In the genomic region with DNA sequence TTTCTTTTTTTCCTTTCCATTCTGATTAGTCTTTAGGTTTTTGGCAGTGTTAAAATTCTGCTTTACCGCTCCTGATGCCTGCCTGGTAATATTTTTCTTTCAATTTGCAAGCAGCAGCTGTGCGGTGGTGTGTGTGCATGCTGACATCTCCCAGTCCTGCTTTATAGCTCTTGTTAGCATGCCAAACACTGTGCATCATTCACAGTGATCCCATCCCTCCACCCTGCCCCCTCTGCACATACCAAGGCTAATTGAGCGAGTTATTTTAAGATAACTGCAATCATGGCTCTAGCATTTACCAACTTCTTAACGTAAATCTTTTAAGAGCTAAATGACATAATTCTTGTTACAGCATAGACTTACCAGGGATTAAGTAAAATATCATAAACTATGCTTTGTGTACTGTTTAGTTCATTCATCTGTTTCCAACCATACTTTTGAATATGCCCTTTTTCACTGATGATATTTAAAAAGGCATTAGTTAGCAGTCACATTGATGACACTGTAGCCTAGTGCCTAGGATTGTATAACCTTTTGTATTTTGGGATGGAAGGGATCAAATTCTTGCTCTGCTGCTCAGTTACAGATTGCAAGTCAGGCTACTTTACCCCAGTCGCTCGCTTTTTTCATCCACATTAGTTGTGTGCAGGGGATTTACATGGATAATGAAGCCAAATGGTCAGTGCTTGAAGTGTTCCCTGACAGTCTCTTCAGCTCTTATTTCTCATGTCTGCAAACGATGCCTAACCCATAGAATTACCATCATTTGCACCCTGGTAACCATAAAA, we compare ENCODE assay signal across 8 mouse cellular contexts.
DNase-seq lines count a peak whose midpoint lies in the region; ATAC-seq and TF ChIP-seq lines count a peak whose summit lies in the region.

No protein-coding gene starts in this region.

- peak overlapping the region; percentile 42 for H3K4me2 ChIP-seq in heart, embryonic 13.5 days
- no peak overlapping the region for H3K4me2 ChIP-seq in heart, embryonic 12.5 days
- no peak overlapping the region for H3K4me2 ChIP-seq in neural tube, embryonic 15.5 days
- no peak overlapping the region for H3K4me2 ChIP-seq in lung, postnatal 0 days (replicated peaks; ENCODE audit: low read depth, low read length)

- no peak for ATAC-seq in heart, embryonic 13.5 days (ENCODE audit: extremely low read depth, insufficient number of reproducible peaks, low FRiP score, low TSS enrichment)
- no peak for ATAC-seq in heart, embryonic 12.5 days (ENCODE audit: insufficient number of reproducible peaks, low FRiP score)
- ATAC-seq in neural tube, embryonic 15.5 days (ENCODE audit: low FRiP score) = peak; percentile 91
- ATAC-seq in lung, postnatal 0 days = no peak

- no peaks in the 10 kb centered on the region for H3K9me3 ChIP-seq in heart, embryonic 13.5 days
- no peaks in the 10 kb centered on the region for H3K9me3 ChIP-seq in heart, embryonic 12.5 days (replicated peaks)
- H3K9me3 ChIP-seq in neural tube, embryonic 15.5 days (replicated peaks) = no peaks in the 10 kb centered on the region
- no peaks in the 10 kb centered on the region for H3K9me3 ChIP-seq in lung, postnatal 0 days (ENCODE audit: low read length)

- H3K27me3 ChIP-seq in heart, embryonic 13.5 days (replicated peaks) = no peaks in the 10 kb centered on the region
- no peaks in the 10 kb centered on the region for H3K27me3 ChIP-seq in heart, embryonic 12.5 days (replicated peaks)
- no peaks in the 10 kb centered on the region for H3K27me3 ChIP-seq in neural tube, embryonic 15.5 days (replicated peaks)
- H3K27me3 ChIP-seq in lung, postnatal 0 days (replicated peaks; ENCODE audit: insufficient read depth, low read length) = no peaks in the 10 kb centered on the region

- peaks cover 14% of the 10 kb centered on the region for H3K4me1 ChIP-seq in heart, embryonic 13.5 days
- H3K4me1 ChIP-seq in heart, embryonic 12.5 days (replicated peaks) = peaks cover 4% of the 10 kb centered on the region; the same call in 1 of the 2 replicates
- H3K4me1 ChIP-seq in neural tube, embryonic 15.5 days = peaks cover 6% of the 10 kb centered on the region
- no peaks in the 10 kb centered on the region for H3K4me1 ChIP-seq in lung, postnatal 0 days (ENCODE audit: insufficient read depth, low read depth, low read length)

- no peak overlapping the region; the same call in 1 of the 2 replicates for H3K27ac ChIP-seq in heart, embryonic 13.5 days (replicated peaks)
- H3K27ac ChIP-seq in heart, embryonic 12.5 days (ENCODE audit: poor library complexity, severe bottlenecking) = no peak overlapping the region
- peak overlapping the region; percentile 60 for H3K27ac ChIP-seq in layer of hippocampus, adult 2 months
- no peak overlapping the region for H3K27ac ChIP-seq in neural tube, embryonic 15.5 days (replicated peaks)
- no peak overlapping the region for H3K27ac ChIP-seq in lung, postnatal 0 days (ENCODE audit: low read length)

- TF ChIP-seq CTCF in layer of hippocampus, adult 2 months (conservative IDR thresholded peaks at IDR 0.05) = no peak
- no peak for TF ChIP-seq CTCF in lung, postnatal 0 days (IDR thresholded peaks at IDR 0.05)

- 42% methylated on average over 7 of the region's 7 CpGs for WGBS in heart, embryonic 13.5 days
- 44% methylated on average over 7 of the region's 7 CpGs for WGBS in heart, embryonic 12.5 days
- 32% methylated on average over 7 of the region's 7 CpGs for WGBS in neural tube, embryonic 15.5 days
- WGBS in lung, postnatal 0 days = 60% methylated on average over 7 of the region's 7 CpGs

- peak; percentile 13 for DNase-seq in forelimb bud, embryonic 11.5 days (ENCODE audit: low read depth, low spot score)
- peak; percentile 46 to 75 for DNase-seq in layer of hippocampus, adult 2 months (ENCODE audit: low spot score in 2 of 2)
- no peak for DNase-seq in cerebellum, adult 18-20 months
- DNase-seq in lung, postnatal 0 days (ENCODE audit: low spot score) = no peak
- no peak for DNase-seq in adrenal gland, adult 8-10 months

- H3K9ac ChIP-seq in heart, embryonic 13.5 days = no peak overlapping the region
- H3K9ac ChIP-seq in heart, embryonic 12.5 days = no peak overlapping the region
- no peak overlapping the region for H3K9ac ChIP-seq in neural tube, embryonic 15.5 days (replicated peaks)
- H3K9ac ChIP-seq in lung, postnatal 0 days (replicated peaks; ENCODE audit: low read depth) = no peak overlapping the region

- no peaks in the 10 kb centered on the region for H3K36me3 ChIP-seq in heart, embryonic 13.5 days
- H3K36me3 ChIP-seq in heart, embryonic 12.5 days = no peaks in the 10 kb centered on the region
- no peaks in the 10 kb centered on the region for H3K36me3 ChIP-seq in neural tube, embryonic 15.5 days
- no peaks in the 10 kb centered on the region for H3K36me3 ChIP-seq in lung, postnatal 0 days (ENCODE audit: insufficient read depth, low read length)

- H3K4me3 ChIP-seq in heart, embryonic 13.5 days = no peak overlapping the region
- H3K4me3 ChIP-seq in heart, embryonic 12.5 days = no peak overlapping the region
- H3K4me3 ChIP-seq in layer of hippocampus, adult 2 months = no peak overlapping the region
- no peak overlapping the region for H3K4me3 ChIP-seq in neural tube, embryonic 15.5 days (replicated peaks)
- H3K4me3 ChIP-seq in lung, postnatal 0 days (ENCODE audit: low read depth, low read length) = no peak overlapping the region

- TF ChIP-seq EP300 in lung, postnatal 0 days (IDR thresholded peaks at IDR 0.05) = no peak

Comparison
In these comparisons a context has a peak if more than half of its experiments do, and no peak if none do; other contexts are left out.
1. DNase-seq: peak in forelimb bud, embryonic 11.5 days (single experiment) and layer of hippocampus, adult 2 months (2 of 2); none in cerebellum, adult 18-20 months (0 of 2), lung, postnatal 0 days (single experiment) and adrenal gland, adult 8-10 months (single experiment).